Mouse (Mus musculus) kidney, adult 11 months (tissue): ENCODE measurements around the gene Sap30l.
"Not testable (repeated sequence)": the region's sequence is repeated elsewhere in the genome, so short reads cannot be mapped to it uniquely, and the experiment has no call there.

ENCODE experiments used
- DNase-seq: peaks from one replicate; pipeline ENCODE4 v3.0.0; 2022

Sap30l gene

GRCm38 (mm10) chr11:57832552-57833201, 31.2 kb downstream of the Sap30l start, which contains the start of gene Hand1:
Gene Hand1 (minus strand): TSS chr11:57832818.
- DNase-seq: no peak

GRCm38 (mm10) chr11:57833296-57833977, 32.0 kb downstream of the Sap30l start:
- no peak for DNase-seq

- DNase-seq: no peak
Measured at GRCm38 (mm10) chr11:57834031-57834430, 32.6 kb downstream of the Sap30l start.

GRCm38 (mm10) chr11:57835331-57835730, 33.9 kb downstream of the Sap30l start:
- no peak for DNase-seq

GRCm38 (mm10) chr11:57835931-57836330, 34.5 kb downstream of the Sap30l start:
- no peak for DNase-seq

- no peak for DNase-seq
Measured at GRCm38 (mm10) chr11:57836401-57836800, 35.0 kb downstream of the Sap30l start.

- DNase-seq: no peak
Measured at GRCm38 (mm10) chr11:57836872-57837680, 35.6 kb downstream of the Sap30l start.

- no peak for DNase-seq
Measured at GRCm38 (mm10) chr11:57837861-57838680, 36.6 kb downstream of the Sap30l start.

- DNase-seq: no peak
Measured at GRCm38 (mm10) chr11:57840986-57841385, 39.5 kb downstream of the Sap30l start.

- no peak for DNase-seq
Measured at GRCm38 (mm10) chr11:57841391-57841790, 40.0 kb downstream of the Sap30l start.

- DNase-seq: not testable (repeated sequence)
Measured at GRCm38 (mm10) chr11:57846421-57847363, 45.3 kb downstream of the Sap30l start.

- DNase-seq: no peak
Measured at GRCm38 (mm10) chr11:57847396-57847795, 46.0 kb downstream of the Sap30l start.

GRCm38 (mm10) chr11:57850298-57850697, 48.9 kb downstream of the Sap30l start:
- DNase-seq: no peak

- no peak for DNase-seq
Measured at GRCm38 (mm10) chr11:57850931-57851330, 49.5 kb downstream of the Sap30l start.

- no peak for DNase-seq
Measured at GRCm38 (mm10) chr11:57853571-57853970, 52.1 kb downstream of the Sap30l start.

- DNase-seq: no peak
Measured at GRCm38 (mm10) chr11:57857709-57858108, 56.3 kb downstream of the Sap30l start.
